Mouse (Mus musculus) lung, postnatal 10 days (tissue): ENCODE measurements around the gene 1700021F05Rik.
A peak's percentile ranks its signal among the peaks of the same experiment; 100 is the strongest.

Experiments used
- DNase-seq: peaks from one replicate; pipeline ENCODE4 v3.0.0; 2021

Gene 1700021F05Rik

DNA sequence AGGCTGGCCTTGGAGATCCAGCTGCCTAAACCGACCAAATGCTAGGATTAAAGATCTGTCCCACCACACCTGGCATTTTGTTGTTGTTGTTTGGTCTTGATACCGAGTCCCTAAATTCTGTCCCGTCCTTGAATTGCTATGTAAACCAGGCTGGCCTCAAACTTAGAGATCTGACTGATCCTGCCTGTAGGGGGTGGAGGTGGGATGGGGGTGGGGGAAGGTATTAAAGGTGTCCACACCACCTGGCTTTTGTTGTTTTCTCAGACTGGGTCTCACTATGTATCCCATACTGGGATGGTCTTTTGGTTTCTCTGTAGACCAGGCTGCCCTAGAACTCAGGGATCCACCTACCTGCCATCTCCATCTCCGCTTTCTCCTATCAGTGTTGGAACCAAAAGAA, 59.6 kb downstream of the 1700021F05Rik start:
- DNase-seq: no peak

DNA sequence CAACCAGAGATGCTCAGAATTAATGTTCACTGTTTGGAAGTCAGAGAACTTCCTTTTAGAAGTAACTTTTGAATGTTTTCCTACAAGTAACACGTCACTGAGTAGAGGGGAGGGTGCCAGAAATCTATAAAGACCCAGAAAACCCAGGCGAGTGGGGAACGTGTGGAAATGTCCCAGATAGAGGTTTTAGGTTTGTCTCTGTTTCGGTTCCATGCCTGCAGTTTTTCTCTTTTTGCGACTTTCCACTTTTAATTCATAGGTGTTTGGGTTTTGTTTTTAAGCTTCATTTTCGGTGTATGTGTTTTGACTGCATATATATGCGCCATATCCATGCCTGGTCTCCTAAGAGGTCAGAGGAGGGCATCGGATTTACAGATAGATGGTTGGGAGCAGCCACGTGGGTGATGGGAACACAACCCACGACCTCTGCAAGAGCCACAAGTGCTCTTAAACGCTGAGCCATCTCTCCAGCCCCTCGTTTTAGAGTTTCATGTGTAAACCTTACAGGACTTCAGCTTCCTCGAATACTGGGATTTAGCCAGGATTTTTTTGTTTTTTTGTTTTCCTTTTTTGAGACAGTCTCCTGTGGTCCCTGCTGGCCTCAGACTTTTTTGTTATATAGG, 60.5 kb downstream of the 1700021F05Rik start:
- DNase-seq: no peak

DNA sequence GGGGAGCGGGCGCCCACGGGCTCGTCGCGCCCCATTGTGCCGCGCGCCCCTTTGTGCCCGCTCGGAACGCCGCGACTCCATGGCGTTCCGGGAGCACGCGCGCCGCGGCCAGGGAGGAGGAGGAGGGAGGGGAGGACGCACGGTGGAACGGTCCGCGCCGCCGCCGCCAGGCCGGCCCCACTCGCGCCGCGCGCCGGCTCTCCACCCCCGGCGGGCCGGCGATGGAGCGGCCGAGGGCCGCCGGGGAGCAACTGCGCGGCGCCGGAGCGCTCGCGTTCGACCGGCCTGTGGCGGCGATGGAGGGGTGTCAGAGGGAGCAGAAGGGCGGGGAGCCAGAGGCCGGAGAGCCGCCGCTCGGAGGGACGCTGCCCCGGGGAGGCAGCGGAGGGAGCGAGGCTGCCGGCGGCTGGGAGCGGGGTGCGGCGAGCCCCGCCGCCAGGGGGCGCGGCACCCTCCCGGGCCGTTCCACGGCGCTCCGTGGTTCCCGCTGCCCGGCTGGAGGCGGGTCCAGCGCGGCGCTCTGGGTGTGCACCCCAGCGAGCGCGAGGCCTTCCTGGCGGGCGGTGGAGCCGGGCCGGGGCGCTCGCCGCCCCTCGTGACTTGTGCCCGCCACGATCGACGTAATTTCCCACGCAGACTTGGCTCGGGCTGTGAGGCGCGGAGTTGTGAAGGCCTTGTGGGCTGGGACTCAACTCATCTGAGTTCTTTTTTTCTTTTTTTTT, 61.2 kb downstream of the 1700021F05Rik start:
- peak; percentile 88 for DNase-seq

DNA sequence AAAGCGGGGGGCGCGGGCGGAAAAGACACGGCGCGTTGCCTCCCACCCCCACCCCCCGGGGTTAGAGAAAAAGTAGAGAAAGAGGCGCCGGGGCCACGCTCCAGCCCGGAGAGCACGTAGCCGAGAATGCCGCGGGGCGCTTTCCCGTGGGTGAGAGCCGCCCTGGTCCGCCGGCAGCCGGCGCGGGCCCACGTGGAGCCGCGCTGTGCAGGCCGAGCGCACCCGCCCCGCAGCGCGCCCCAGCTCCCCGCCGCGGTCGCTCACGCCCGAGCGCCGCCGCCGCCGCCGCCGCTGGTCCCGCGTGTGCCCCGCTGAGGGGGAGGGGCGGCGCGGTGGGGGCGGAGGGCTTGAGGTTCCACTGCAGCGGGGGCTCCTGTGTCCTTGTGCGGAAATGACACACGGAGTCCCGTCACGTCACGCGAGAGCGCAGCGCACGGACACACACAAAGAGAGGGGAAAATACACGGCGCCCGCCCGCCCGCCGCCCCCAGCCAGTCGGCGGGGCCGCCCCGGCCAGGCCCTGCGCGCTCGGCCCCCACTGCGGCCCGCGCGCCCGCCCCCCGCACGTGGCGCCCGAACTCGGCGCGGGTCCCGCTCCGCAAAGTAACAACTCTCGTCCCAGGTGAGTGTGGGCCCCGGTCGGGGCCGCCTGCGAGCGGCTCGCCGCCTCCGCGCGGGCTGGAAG, 61.9 kb downstream of the 1700021F05Rik start, which contains the start of gene Bend3:
TSS of gene Bend3 (plus strand) at position 81 of the 685 bp plus-strand sequence.
- peak; percentile 73 for DNase-seq

DNA sequence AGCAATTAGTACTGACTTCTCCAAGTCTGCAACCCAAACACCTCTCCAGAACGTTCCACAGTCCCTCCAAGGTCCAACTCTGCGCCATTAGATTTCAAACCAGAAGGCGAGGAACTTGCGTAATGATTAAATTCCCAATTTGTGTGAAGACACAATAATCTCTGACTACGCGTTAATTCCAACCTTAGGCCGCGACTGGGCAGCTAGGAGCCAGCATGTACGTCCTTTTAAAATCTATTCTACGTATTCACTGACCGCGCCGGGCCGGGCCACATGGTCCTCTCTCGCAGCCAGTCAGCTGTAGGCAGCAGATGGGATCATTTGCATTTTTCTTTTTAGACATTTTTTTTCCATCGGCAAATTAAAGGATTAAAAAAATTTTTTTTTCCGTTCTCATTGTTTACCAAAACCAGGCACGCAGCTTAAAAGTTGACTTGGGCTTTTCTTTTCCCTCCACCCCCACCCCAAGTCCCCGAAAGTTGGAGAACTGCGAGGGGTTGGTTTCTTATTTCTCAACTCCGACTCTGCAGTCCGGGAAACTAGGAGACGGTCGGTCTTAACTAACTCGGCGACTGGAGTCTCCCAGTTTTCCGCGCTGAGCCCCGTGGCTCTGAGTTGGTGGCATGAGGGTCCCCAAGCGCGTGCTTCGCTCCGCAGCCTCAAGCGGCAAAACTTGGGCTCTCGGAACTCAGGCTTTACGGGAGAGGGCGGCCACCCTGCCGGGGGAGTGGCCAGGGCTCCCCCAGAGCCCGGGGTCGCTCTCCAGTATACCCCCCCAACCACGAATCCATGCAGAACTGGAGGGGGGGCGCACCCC, 62.7 kb downstream of the 1700021F05Rik start:
- peak; percentile 66 for DNase-seq

DNA sequence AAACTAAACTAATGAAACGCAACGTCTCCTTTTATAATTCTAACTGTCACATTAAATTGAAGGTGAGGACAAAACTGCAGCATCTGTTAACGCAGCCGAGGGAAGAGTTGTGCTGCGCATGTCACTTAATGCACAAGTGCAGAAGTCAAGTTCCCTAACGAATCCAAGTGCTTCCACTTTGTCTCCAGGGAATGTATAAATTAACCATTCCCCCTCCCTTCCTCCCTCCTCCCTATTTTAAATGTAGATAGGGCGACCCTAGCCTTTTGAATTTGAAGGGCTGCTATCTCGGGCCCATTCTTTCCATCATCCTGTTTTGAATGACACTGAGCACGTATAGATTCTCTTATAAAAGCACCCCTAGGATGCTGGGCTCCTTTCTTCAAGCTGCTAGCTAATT, 63.3 kb downstream of the 1700021F05Rik start:
- no peak for DNase-seq

DNA sequence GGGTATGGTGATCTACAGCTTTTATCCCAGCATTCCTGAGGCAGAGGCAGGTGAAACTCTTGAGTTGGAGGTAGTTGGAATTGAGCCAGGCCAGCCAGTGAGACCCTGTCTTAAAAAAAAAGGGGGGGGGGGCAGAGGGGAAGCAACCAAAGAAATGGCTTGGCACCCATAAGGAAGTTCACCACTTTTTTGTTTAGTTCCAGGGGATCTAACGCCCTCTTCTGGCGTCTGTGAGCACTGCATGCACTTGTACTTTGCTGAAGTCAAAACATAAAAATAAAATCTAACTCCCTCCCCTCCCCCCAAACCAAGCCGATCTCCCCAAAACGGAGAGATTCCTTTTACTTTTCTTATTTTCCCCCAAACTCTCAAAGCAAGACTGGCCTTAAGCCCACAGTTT, 65.4 kb downstream of the 1700021F05Rik start:
- peak; percentile 24 for DNase-seq
